Mouse (Mus musculus) layer of hippocampus, postnatal 25 days (tissue): Measurements from ENCODE around the gene Slc7a5. TPM values are rescaled to one million over a fixed set of nuclear protein-coding genes. Genes with fewer than 3 reads are reported as not detected.

ENCODE experiments used
- DNase-seq, 2 experiments: peaks; one replicate each; pipeline ENCODE4 v3.0.0; 2022; ENCODE audit warnings: mixed read lengths in 2 of 2, low spot score in 1 of 2; ENCODE audit errors: extremely low spot score in 1 of 2
- total RNA-seq, 2 experiments: library from RNA; stranded (reverse); gene quantifications; 2 replicates each; pipeline ENCODE4 v1.2.3; 2021

Gene Slc7a5
- total RNA-seq, 2 experiments from 2014 or later, result 66.6 to 75.5 TPM

- no peak for DNase-seq
These were observed 18.2 kb downstream of the Slc7a5 start for GRCm38 (mm10) chr8:121889317-121889716.

DNA sequence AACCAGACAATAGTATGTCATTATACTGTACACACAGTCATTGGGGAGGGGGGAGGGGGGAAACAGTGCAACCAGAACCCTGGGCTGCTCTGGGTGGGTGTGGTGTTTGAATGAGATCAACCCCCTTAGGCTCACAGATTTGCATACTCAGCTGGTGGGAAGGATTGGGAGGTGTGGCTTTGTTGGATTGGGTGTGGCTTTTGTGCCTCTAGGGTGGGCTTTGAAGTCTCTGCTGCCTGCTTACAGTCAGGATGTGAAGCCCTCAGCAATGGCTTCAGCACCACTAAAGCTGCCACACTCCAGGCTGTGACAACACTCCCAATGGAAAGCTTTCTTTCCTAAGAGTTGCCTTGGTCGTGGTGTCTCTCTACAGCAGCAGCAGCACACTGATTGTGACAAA lies 19.9 kb downstream of the Slc7a5 start:
- no peak for DNase-seq

- no peak for DNase-seq
These were observed 22.1 kb downstream of the Slc7a5 start for GRCm38 (mm10) chr8:121885433-121885832.

DNA sequence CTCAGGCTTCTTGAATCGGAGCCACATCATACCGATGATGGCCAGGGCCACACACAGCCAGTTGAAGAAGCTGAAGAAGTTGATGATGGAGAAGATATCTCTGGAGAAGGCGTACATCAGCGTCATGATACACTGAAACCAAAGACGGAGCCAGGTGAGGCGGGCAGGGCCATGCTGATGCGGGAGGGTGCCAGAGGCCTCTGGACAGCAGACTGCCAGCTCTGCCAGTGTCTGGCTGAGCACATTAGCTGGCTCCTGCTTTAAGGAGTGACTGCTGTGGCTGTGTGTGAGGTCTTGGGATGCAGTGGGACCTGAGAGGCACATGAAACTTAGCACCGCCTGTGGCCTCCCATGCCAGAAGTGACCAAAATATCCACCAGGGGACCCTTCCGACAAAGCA lies 22.5 kb downstream of the Slc7a5 start:
- no peak for DNase-seq

DNA sequence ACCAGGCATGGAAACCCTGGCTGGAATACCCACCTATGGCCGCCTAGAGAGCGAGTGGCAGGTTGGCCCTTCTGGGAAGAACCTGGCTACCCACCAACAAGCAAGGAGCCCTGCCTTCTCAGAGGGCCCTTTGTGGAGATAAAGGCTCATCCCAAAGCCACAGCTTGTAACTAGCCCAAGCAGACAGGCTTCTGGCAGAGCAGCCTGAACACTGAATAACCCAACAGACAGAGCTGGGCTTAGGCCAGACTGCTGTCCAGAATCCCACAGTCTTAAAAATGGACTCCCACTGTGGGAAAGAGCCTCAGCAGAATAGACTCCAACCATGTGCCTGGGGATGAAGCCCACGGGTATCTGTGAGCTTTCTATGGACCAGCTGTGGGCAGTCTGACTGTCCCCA lies 23.3 kb downstream of the Slc7a5 start:
- no peak for DNase-seq

DNA sequence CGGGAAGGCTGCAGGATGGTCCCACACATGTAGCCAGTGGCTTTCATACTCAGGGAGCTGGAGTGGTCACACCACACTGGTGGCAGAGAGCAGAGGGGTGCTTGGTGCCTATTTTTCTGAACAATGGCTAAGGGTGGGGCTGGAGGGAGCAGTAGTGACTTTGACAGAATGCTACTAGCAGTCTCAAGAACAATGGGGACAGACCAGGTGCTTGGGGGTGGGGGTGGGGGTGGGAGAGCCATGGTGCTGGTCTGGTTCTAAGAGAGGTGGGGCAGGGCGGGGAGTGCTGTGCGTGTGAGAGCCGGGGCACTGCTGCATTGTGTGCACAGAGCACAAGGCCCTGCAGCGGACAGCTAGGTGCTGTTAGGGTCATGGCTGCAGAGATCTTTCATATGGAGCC lies 25.6 kb downstream of the Slc7a5 start:
- DNase-seq, result no peak

DNA sequence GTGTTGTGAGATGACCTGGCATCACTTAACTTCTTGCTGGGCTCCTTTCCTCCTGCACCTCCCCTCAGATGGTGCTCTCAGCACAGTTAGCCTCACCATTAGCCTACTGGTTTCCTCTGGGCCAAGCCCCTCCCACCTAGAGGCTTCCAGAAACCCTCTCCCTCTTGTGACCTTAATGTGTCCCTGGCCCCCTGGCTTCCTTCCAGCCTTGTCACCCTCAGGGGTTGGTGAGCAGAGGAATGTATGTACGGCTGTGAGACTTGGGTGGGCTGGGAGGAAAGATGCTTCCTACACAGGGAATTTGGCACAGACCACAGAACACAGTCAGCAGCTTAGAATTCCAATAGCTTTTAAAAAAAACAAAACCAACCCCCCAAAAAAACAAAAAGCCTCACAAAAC lies 26.7 kb downstream of the Slc7a5 start:
- no peak for DNase-seq

DNA sequence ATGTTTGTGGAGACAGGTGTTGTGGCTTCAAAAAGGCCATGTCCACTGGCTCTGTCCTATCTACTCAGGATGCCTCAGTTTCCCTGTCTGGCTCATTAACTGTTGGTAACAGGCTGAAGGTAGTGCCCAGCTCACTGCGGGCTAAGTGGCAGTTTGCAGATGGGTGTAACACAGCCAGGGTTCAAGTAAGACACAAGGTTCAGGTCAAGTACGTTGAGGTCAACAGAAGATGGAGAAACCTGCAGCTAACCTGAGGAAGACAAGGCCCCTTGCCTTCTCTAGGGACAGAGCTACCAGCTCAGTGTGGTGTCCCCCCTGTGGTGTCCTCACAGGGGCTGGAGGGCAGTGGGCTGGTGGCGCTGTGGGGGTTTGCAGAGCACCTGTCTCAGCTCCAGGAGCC lies 27.8 kb downstream of the Slc7a5 start:
- no peak for DNase-seq

GRCm38 (mm10) chr8:121877828-121878480 lies 29.5 kb downstream of the Slc7a5 start:
- DNase-seq, result no peak

- no peak for DNase-seq
These were observed 30.3 kb downstream of the Slc7a5 start for GRCm38 (mm10) chr8:121877212-121877611.

DNA sequence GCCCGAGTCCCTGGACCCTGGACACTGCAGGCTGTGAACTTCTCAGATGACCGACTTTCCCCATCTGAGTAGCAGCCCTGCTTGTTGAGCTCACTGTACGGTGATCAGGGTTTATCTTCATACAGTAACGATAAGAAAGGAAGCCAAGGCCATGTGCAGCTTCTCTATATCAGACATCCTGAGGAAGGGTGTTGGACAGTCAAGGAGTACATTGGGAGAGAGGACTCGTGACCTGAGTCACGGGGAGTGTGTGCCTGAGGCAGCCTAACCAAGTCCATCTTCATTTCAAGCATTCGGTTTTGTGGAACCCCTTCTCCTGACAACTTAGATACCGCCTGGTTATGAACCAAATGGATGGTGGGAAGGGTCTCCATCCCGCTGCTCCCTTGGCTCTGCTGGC lies 32.0 kb downstream of the Slc7a5 start:
- no peak for DNase-seq

GRCm38 (mm10) chr8:121875045-121875444 lies 32.4 kb downstream of the Slc7a5 start:
- DNase-seq, result no peak

DNA sequence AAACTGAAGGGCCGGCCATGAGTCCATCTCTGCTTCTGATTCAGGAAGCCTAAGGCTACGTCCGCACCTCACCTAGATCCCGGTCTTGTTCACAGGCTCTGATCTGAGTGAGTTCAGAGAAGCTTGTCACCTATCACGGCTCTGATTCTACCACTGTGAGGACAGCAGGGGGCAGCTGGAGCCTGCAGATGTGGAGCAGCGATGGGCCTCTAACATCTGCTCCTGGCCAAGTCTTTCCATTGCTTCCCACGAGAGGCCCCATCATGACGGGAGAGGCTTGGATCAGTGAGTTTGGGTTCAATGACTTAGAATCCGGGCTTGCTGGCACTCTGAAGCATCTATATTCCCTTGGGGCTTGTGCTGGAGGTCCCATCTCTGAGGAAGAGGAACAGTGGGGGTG lies 33.5 kb downstream of the Slc7a5 start:
- DNase-seq, result no peak

- DNase-seq, result no peak
These were observed 35.6 kb downstream of the Slc7a5 start for GRCm38 (mm10) chr8:121871833-121872440.

- DNase-seq, result no peak
These were observed 37.3 kb downstream of the Slc7a5 start for GRCm38 (mm10) chr8:121870190-121870589.

DNA sequence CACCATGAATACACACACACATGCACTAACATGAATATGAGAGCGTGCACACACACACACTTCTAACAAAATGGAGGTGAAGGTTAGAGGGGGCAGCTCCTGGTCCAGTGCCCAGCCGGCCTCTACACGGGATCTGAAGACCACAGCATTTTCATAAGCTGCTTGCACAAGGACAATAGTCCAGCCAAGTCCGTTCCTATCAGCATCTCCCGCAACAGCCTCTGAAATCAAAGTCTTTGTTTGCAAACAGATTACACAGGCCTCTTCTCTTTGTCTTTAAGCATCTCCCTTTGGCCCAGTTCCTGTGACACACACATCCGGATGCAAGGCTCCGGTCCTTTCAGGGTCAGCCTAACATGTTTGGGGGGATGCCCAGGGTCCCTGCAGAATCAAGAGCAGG lies 38.6 kb downstream of the Slc7a5 start:
- DNase-seq, result no peak

GRCm38 (mm10) chr8:121868196-121868595 lies 39.3 kb downstream of the Slc7a5 start:
- no peak for DNase-seq

- no peak for DNase-seq
These were observed 42.1 kb downstream of the Slc7a5 start for GRCm38 (mm10) chr8:121865356-121865755.

GRCm38 (mm10) chr8:121861806-121862548 lies 45.5 kb downstream of the Slc7a5 start:
- no peak for DNase-seq

- no peak for DNase-seq
These were observed 46.2 kb downstream of the Slc7a5 start for GRCm38 (mm10) chr8:121861276-121861675.

DNA sequence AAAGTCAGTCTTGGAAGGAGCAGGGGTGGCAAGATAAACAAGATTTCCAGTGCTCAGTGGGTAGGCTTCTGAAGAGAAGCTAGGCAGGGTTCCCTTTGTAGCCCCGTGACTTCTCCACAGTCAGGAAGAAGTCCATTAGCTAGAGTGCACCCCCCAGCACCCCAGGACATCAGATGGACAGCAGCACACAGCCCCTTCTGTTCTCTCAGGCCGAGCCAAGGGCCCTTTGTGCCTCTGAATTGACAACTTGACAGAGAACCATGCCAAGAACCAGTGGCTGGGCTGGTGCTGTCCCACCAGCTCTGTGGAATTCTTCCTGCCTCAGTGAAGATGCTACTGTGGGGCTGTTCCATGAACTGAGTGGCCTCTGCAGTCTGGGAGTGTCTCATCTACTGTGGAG lies 49.7 kb downstream of the Slc7a5 start:
- DNase-seq, result no peak

- DNase-seq, result no peak
These were observed 50.2 kb downstream of the Slc7a5 start for GRCm38 (mm10) chr8:121857331-121857730.
